In the genomic region with DNA sequence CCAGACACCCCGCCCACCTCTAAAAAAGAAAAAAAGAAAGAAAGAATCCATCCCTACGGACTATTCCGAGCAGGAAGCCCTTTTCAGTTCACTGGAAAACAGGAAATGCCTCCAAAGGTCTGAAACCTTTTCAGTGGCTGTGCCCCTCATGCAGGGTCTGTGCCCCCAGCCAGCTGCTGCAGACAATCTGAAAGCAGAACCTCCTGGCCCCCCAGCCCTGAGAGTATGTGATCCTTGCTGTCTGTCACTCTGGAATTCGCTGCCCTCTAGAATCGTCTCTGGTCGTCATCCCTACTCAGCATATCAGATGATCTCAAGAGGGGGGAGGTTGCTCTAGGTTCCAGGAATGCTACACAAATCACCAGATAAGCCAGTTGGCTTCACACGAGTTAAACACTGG, we compare ENCODE assay signal across 15 mouse cellular contexts.
DNase-seq lines count a peak whose midpoint lies in the region; ATAC-seq and TF ChIP-seq lines count a peak whose summit lies in the region.
"Had no signal": no experiment of that assay in that cellular context is flagged by ENCODE, and none has a peak within 500 bp of the region (broad histone marks: within the 10 kb centered on the region; RNA-seq: fewer than 3 reads in every experiment).

No protein-coding gene starts in this region.

- H3K9me3 ChIP-seq in limb, embryonic 12.5 days = no peaks in the 10 kb centered on the region
- H3K9me3 ChIP-seq: limb, embryonic 15.5 days had no signal

- H3K27ac ChIP-seq in gastrocnemius, adult 2 months = peak overlapping the region; percentile 81
- peak overlapping the region; percentile 14; the same call in 1 of the 2 replicates for H3K27ac ChIP-seq in brown adipose tissue, adult 24 weeks (replicated peaks; ENCODE audit: low read depth, low read length)
- 0 out of 2 replicates have a peak overlapping the region, but pooled peaks have one; percentile 0 for H3K27ac ChIP-seq in limb, embryonic 12.5 days
- H3K27ac ChIP-seq: hindbrain, embryonic 14.5 days; limb, embryonic 15.5 days had no signal

- H3K27me3 ChIP-seq in limb, embryonic 12.5 days = no peaks in the 10 kb centered on the region
- H3K27me3 ChIP-seq: limb, embryonic 15.5 days had no signal

- intact Hi-C loops in gastrocnemius, adult 2 months (cut with DNase I) = no loop called here

- H3K9ac ChIP-seq in limb, embryonic 12.5 days (replicated peaks) = no peak overlapping the region
- H3K9ac ChIP-seq: hindbrain, embryonic 14.5 days; limb, embryonic 15.5 days had no signal

- TF ChIP-seq CTCF in gastrocnemius, adult 2 months (IDR thresholded peaks at IDR 0.05) = no peak

- no peak for ATAC-seq in limb, embryonic 12.5 days (ENCODE audit: insufficient number of reproducible peaks, insufficient read depth, low FRiP score, low TSS enrichment, low read depth)

- peak overlapping the region; percentile 50 for H3K4me3 ChIP-seq in gastrocnemius, adult 2 months
- H3K4me3 ChIP-seq in brown adipose tissue, adult 24 weeks (ENCODE audit: insufficient read depth, low read depth, low read length) = peak overlapping the region; percentile 24
- no peak overlapping the region for H3K4me3 ChIP-seq in limb, embryonic 12.5 days (replicated peaks)
- H3K4me3 ChIP-seq: erythroblast, embryonic 14.5 days; limb, embryonic 15.5 days had no signal

- no peak for DNase-seq in gastrocnemius, adult 2 months
- no peak for DNase-seq in gastrocnemius, postnatal 25 days
- DNase-seq in kidney, adult 18-20 months = peak; percentile 30
- DNase-seq in cerebellum, adult 18-20 months = no peak
- no peak for DNase-seq in testis, postnatal 10 days (ENCODE audit: low spot score)
- DNase-seq in right cerebral cortex, postnatal 14 days = no peak
- DNase-seq: adrenal gland, postnatal 10 days; cerebellum, adult 9-11 months; thymus, postnatal 36 days had no signal

- peaks cover 12% of the 10 kb centered on the region; the same call in 1 of the 2 replicates for H3K4me1 ChIP-seq in brown adipose tissue, adult 24 weeks (ENCODE audit: control insufficient read depth, insufficient read depth, insufficient read length, low read length)
- 0 out of 2 replicates have a peak, but pooled peaks cover 3% of the 10 kb centered on the region for H3K4me1 ChIP-seq in limb, embryonic 12.5 days (replicated peaks)
- H3K4me1 ChIP-seq: limb, embryonic 15.5 days had no signal

- H3K36me3 ChIP-seq in limb, embryonic 12.5 days = no peaks in the 10 kb centered on the region
- H3K36me3 ChIP-seq: limb, embryonic 15.5 days had no signal

- no peak overlapping the region for H3K4me2 ChIP-seq in limb, embryonic 12.5 days
- H3K4me2 ChIP-seq: hindbrain, embryonic 14.5 days; limb, embryonic 15.5 days; midbrain, embryonic 11.5 days had no signal

- WGBS in limb, embryonic 12.5 days = 53% methylated on average over 7 of the region's 7 CpGs

Comparison
In these comparisons a context has a peak if more than half of its experiments do, and no peak if none do; other contexts are left out.
1. H3K27ac ChIP-seq: peak in every context shown above with its lines; median percentile 81 in gastrocnemius, adult 2 months; 14 in brown adipose tissue, adult 24 weeks; 0 in limb, embryonic 12.5 days.